Mouse (Mus musculus) thymus, postnatal 14 days (tissue): ENCODE data around the gene Mad2l1bp.

Source experiments
- DNase-seq: peaks from one replicate; pipeline ENCODE4 v3.0.0; 2021

The Mad2l1bp gene

DNA sequence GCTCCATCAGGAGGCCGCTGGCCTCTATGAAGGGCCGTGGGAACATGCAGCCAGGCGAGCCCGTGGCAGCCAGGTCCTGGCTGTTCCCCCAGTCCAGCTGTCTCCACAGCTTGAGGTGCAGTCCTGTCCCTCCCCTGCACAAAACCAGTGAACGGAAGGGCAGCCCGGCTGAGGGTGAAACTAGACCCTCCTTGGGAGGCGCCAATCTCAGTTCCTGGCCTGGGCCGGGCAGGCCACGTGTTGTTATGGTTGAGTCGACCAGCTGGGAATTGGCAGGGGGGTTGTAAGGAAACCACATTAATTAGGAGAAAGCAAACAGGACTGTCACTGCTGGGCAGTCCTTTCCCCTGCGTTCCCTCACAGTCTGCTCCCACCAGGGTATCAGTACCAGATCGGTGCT is 48.9 kb downstream of the Mad2l1bp start:
- no peak for DNase-seq

DNA sequence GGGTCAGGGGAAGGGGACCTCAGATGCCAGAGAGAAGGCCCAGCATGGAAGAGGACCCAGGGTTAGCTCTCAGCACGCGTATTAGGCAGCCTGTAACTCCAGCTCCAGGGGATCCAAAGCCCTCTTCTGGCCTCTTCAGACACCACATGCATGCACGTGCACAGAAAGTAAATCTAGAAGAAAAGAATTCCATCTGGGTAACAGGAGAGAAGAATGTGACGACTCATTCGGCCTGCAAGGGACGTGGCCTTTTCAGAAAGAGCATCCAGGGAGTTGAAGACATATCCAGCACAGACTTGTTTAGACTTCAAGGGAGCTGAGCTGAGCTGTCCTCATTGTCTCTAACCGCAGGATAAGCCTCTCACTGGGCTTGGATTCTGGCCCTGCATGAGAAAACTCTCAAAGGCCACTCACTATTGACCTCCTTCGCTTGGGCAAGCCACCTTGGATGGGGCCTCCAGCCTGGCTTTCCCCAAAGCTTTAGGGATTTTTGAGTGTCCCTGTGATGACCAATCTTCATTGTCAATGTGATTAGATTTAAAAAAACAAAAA is 50.7 kb downstream of the Mad2l1bp start:
- DNase-seq: no peak

DNA sequence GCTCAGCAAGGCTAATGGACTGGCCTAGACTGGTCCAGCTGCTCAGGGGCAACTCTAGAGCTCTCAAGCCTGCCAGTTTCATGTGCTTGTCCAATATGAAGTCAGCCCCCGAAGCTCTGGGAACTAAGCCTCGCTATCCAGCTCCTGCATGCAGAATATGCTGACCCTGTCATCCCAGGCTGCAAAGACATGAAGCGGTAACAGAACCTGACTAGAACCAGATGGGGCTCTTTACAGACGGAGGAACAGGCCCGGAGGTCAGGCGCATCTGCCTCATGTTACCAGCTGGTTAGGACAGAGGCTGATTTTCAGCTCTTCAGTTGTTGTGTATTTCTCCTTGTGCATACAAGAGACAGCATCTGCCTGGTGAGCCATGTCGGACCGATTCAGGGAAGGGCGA is 51.4 kb downstream of the Mad2l1bp start:
- DNase-seq: no peak

DNA sequence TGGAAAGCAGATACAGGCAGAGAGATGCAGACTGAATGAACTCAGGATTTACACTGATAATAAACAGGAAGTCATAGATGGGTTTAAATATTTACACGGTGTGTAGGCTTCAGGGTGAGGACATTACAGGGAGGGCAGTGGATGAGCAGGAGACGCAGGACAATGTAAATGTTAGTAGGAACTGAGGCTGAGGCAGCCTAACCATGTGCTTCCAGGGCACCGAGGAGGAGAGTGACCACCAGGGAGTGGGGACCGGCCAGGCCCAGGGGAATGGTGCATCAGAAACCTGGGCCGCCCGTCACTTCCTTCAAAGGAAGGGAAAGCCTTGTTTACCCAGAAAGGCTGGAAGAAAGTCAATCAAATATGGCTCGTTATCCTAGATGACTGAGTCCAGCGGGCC is 54.8 kb downstream of the Mad2l1bp start:
- no peak for DNase-seq
